Mouse (Mus musculus) c-Kit-positive CD71-positive TER-119-negative erythroid progenitor cells, embryonic 14.5 days (primary cell): Measurements from ENCODE around the gene Rreb1.

Experiments used
- DNase-seq: peaks from one replicate; pipeline ENCODE4 v3.0.0-alpha.2; 2013; ENCODE audit warnings: low read depth

Rreb1 gene

GRCm38 (mm10) chr13:37876366-37876765 is 98.2 kb downstream of the Rreb1 start:
- DNase-seq = no peak

GRCm38 (mm10) chr13:37876836-37877235 is 98.6 kb downstream of the Rreb1 start:
- DNase-seq = no peak

- no peak for DNase-seq
Measured at GRCm38 (mm10) chr13:37877241-37877640, 99.0 kb downstream of the Rreb1 start.

GRCm38 (mm10) chr13:37878918-37879331 is 100.7 kb downstream of the Rreb1 start:
- no peak for DNase-seq

- no peak for DNase-seq
Measured at GRCm38 (mm10) chr13:37879556-37879955, 101.4 kb downstream of the Rreb1 start.

DNA sequence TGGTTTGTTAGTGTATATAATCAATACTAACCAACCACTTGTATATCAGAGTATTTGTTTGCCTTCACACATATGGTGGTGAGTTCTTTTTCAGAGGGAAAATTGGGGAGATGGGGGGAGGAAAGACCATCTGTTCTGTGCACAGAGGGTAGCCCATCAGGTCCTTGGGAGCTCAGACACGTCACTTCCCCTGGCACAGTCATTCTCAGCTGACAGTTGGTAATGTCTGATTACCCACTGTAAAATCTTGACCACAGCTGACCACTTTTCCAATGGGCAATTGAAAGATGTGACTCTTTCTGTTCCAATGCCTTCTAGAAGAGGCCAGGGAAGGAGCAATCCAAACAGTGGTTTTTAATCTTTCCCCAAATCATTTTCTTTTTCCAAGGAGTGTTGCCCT is 101.8 kb downstream of the Rreb1 start:
- no peak for DNase-seq

DNA sequence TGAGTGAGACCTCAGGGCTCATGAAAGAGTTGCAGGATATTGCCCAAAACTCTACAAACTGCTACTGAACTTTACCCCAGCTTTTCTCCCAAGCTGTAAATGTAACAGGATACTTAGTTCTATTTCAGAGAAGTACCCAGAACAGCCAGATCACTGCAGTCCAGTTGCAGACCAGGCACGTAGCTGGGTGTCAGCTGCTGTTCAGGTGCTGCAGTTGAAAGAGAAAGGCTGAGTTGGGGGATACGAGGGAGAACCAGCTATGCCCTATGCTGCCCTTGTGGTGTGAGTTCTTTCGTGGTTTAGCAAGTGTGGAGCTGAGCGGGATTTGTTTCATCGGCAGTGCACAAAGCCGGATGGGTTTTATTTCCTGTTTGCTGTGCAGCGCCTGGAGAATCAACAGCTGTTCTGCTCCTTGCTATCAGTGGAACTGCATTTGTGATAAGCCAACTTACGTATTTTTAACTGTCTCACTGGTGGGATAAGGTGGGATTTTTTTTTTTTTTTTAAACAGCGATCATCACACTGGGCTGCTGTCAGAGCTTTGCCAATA is 102.5 kb downstream of the Rreb1 start:
- no peak for DNase-seq

GRCm38 (mm10) chr13:37882521-37882920 is 104.3 kb downstream of the Rreb1 start:
- no peak for DNase-seq

GRCm38 (mm10) chr13:37883008-37883407 is 104.8 kb downstream of the Rreb1 start:
- no peak for DNase-seq

- DNase-seq = no peak
Measured at GRCm38 (mm10) chr13:37885392-37885791, 107.2 kb downstream of the Rreb1 start.

DNA sequence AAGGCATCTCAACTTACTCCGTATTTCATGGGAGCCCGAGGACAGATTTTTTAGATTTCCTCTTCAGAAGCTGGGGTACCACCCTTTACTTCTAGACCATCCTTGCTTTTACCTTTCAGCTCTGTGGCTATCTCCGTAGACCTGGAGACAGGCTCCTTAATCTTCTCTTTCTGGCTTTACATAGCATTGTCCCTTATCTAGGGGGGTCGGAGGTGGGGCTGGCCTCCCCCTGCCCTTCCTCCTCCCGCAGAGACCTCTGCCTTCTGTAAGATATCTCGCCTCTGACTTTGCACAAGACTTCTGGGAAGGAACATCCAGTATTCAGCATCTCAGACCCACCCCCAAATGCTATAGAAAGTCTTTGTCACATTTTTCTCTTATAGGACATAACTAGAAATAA is 107.8 kb downstream of the Rreb1 start:
- no peak for DNase-seq

GRCm38 (mm10) chr13:37894756-37895155 is 116.6 kb downstream of the Rreb1 start:
- no peak for DNase-seq

GRCm38 (mm10) chr13:37895564-37896254 is 117.5 kb downstream of the Rreb1 start:
- DNase-seq = no peak

DNA sequence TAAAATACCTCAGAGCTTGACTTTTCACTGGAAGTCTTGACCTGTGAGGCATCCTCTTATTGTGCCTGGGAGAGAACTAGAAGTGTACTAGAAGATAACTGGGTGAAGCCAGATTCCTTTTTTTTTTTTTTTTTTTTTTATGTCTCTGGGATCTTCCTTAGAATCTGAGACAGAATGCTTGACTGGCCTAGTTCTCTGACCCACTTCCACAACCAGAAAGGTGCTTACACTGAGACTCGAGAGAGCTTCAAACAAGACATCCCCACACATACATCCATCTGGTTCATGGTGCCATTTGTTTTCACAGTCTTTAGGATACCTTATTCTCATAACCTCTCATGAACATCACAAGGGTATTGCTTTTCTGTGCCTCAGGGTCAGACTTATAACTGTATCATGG is 118.2 kb downstream of the Rreb1 start:
- DNase-seq = no peak

DNA sequence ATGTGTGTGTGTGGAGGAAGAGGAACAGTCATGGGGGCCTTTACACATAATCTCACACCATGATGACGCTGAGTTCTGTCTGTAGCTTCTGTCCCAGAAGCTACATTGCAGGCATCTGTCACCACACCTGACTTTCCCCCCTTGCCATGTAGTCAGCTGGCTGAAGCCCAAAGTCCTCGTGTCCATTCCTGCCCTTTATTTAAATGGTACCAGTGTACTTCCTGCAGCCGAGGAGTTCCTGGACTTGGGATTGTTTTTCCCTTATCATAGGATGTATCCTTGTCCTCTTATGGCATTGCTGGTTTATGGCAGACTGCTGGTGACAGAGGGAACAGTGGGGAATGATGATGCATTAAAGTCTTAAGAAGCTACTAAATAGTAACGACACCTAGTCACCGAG is 120.6 kb downstream of the Rreb1 start:
- no peak for DNase-seq

DNA sequence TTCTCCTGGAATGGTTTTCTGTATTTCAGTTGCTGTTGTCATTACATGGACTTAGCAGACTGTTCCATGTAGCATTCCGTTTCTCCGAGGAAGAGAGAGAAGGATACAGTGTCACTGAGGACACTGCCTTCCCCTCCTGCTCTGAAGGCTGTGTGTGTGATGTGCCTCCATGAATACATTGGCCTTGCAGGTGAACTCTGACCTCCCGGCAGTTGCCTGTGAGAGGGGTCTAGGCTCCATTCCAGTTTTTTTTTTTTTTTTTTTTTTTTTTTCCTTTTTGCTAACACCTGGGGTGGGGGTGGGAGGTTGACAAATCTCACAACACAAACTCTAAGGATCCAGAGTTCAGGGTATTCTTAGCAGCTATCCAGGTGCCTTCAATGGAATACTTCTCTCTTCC is 124.8 kb downstream of the Rreb1 start:
- no peak for DNase-seq

GRCm38 (mm10) chr13:37903476-37903875 is 125.3 kb downstream of the Rreb1 start:
- no peak for DNase-seq

DNA sequence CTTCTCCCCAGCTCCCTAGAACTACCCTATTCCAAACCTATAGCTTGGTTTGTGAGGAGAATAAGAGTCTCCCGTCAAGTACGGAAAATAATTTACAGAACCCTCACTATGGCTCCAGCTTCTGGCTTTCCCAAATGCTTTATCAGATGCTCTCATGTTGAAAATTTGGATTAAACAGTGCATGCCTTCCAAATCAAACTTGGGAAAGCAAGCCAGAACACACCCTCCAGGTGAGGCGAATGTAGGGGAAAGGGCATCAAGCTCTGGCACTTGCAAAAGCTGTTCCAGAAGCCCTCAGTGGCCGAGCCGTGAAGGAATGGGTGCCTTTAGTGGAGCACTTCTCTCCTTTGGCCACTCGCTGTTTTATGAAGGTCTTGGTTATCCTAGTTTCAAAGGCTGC is 126.2 kb downstream of the Rreb1 start:
- DNase-seq = no peak

- DNase-seq = no peak
Measured at GRCm38 (mm10) chr13:37908061-37908460, 129.9 kb downstream of the Rreb1 start.

GRCm38 (mm10) chr13:37908493-37908892 is 130.3 kb downstream of the Rreb1 start:
- DNase-seq = no peak

- no peak for DNase-seq
Measured at GRCm38 (mm10) chr13:37909225-37909624, 131.0 kb downstream of the Rreb1 start.

DNA sequence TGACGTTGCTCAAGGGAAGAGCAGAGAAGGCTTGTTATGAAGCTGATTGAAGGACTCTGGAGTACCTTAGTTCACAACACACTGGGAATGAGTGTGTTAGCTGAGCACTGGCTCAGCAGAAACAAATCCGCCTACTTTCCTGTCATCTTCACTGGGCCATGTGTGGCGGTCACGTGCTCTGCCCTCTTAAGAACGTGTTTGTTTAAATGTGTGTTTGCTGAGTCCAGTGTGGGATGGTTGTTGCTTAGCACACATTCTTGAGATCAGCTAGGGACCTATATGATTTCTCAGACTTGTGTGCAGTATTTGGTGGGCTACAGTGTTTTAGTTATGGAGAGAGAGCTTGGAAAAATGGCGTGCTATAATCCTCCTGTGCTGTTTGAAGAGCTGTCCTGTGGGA is 133.8 kb downstream of the Rreb1 start:
- DNase-seq = no peak

- DNase-seq = no peak
Measured at GRCm38 (mm10) chr13:37912591-37913467, 134.6 kb downstream of the Rreb1 start.
